Mouse (Mus musculus) stomach, postnatal 0 days (tissue): ENCODE measurements around the gene Brd7.

Source experiments
- CTCF ChIP-seq: IDR thresholded peaks from 2 replicates; pipeline ENCODE4 v1.5.1; 2016; ENCODE audit warnings: antibody characterized with exemption, low read depth, mild to moderate bottlenecking, moderate library complexity
- EP300 ChIP-seq: optimal IDR thresholded peaks from 2 replicates; pipeline ENCODE3; 2016; ENCODE audit warnings: antibody characterized with exemption

DNA sequence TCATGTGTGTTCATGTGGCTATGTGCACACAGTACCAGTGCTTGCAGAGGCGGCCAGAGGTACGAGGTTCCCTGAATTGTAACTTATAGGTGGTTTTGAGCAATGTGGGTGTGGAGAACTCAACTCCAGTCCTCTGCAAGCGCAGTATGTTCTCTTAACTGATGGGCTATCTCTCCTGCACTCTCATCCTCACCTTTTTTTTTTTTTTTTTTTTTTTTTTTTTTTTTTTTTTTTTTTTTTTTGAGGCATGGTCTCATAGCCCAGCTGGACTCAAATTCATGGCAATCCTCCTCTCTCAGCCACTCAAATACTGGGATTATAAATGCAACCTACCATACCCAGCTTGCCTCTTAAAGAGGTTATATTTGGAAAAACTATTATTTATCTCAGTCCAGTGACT lies 31.2 kb downstream of the Brd7 start:
- TF ChIP-seq CTCF (no peak), EP300 (no peak)
